Mouse (Mus musculus): ENCODE measurements around the gene Vrk2.

DNA sequence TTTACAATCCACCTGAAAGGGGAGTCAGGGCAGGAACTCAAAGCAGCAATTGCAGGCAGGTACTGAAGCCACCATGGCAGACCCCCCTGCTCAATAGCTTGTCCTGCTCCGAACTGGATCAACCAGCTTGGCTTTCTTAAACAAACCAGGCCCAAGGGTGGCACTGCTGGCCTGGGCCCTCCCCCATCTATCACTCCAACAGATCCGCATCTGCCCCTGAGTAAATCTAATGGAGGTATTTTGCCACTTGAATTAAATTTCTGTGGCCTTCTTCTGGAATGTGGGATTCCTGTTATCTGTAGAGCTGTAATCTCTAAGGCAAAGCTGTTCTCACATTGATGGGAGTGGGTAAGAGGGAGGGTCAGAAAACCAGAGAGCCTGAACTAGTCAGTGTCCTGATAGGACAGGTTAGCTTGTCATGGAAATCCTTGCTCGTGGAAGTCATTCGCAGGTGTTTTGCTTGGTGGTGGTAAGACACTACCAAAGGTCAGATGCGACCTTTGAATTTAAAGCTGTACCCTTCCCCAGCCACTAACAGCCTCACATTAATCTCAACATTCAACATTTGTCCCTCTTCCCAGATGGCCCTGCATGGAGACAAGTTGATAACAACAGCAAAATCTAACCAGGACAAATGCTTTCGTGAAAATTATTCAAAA, 1.3 kb downstream of the Vrk2 start:
- TF ChIP-seq CTCF (IDR thresholded peaks at IDR 0.05; ENCODE audit: borderline replicate concordance, insufficient read depth, low read depth, low read length) (no peak), POLR2A (IDR thresholded peaks at IDR 0.05; ENCODE audit: borderline replicate concordance, insufficient read depth, low read length) (no peak)
